Mouse (Mus musculus) left cerebral cortex, adult 8-10 months (tissue): ENCODE results near the gene Rpusd1. TPM values are rescaled to one million over a fixed set of nuclear protein-coding genes. Genes with fewer than 3 reads are reported as not detected.

Experiments used
- DNase-seq, 2 experiments: peaks; one replicate each; pipeline ENCODE4 v3.0.0; 2022; ENCODE audit warnings: low spot score in 2 of 2
- total RNA-seq, 4 experiments: library from RNA; stranded (reverse); gene quantifications; 2 replicates each; pipeline ENCODE4 v1.2.4; 2022

The Rpusd1 gene
- 10 to 100 TPM; 55.9 to 61.2 (median 58.2) TPM for total RNA-seq

- DNase-seq = peak; percentile 90 to 100
These were observed at the start of gene Rpusd1, which contains the start of gene Chtf18 for GRCm38 (mm10) chr17:25727265-25728008. TSS of gene Rpusd1 (plus strand) at chr17:25727670. TSS of gene Chtf18 (minus strand) at chr17:25727419.

GRCm38 (mm10) chr17:25677969-25678368, 49.5 kb upstream of the Rpusd1 start:
- DNase-seq = no peak

DNA sequence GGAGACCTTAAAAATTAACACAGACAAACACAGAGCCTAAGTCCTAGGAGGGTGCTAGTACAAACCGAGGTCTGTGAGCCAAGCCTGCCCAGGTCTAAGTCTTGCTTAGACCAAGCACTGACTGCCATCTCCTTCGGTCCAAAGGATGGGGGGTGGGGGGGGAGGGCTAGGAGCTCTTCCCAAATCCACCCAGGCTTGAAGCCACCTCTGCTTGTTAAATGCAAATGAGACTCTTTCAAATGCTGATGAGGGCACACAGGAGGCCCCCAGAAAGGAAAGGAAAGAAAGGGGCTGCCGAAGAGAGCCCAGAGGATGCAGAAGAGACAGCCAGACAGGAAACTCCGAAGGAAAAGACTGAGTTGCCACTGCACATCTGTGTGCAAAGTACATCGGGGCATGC, 47.7 kb upstream of the Rpusd1 start:
- DNase-seq = no peak

DNA sequence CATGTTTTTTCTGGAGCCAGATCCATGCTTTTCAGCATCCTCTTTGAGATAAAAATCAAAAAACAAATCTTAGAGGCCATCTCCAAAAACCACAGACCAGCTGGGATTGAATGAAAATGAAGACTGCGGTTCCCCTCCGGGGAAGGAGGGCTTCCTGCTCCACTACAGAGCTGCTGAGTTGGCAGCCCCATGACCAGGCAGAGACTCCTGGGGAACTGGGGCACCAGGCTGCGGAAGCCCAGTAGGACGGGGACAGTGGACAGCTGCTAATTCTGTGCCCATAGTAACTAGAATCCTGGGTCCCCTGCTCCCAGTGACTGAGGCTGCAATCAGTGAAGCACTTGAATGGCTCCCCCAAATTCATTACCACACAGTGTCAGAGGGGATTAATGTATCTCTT, 45.8 kb upstream of the Rpusd1 start:
- DNase-seq = no peak

- DNase-seq = no peak
These were observed 41.1 kb upstream of the Rpusd1 start for GRCm38 (mm10) chr17:25686323-25686722.

- DNase-seq = no peak
These were observed 38.5 kb upstream of the Rpusd1 start for GRCm38 (mm10) chr17:25688922-25689321.

DNA sequence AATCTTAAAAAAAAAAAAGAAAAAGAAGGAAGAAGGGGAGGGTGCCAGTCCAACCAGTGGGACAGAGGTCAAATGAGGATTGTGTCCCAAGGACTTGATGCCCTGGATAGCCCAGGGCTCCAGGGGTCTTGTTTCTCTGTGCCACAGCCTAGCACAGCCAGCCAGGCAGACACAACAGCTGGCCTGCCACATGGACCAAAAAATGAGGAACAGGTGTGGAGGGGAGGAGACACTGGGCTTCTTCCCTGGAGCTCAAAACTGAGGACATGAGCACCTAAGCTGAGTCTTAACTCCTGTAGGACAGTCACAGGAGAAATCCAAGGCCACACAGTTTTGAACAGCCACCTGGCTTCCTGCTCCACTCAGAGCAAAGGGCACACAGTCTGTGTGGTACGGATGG, 31.2 kb upstream of the Rpusd1 start:
- DNase-seq = no peak

- DNase-seq = peak in 1 of 2 experiments; percentile 58
These were observed 29.0 kb upstream of the Rpusd1 start for GRCm38 (mm10) chr17:25698446-25698845.

DNA sequence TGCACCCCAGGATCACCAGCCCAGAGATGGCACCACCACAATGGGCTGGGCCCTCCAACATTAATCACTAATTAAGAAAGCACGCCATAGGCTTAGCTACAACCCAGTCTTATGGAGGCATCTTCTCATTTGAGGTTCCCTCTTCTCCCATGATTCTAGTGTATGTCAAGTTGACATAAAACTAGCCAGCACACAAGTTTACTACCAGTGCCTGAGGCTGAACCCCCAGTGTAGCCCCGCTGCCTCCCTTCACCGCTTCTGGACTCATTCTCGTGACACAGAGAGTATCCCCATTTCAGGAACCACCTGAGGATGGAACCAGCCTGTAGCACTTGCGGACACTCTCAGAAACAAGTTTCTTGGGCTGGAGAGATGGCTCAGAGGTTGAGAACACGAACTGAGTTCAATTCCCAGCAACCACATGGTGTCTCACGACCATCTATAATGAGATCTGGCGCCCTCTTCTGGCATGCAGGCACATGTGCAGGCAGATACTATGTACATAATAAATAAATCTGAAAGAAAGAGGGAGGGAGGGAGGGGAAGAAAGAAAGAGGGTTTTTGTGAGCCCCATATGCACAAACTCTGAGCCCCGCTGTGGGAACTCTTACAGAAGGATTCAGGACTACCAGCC, 26.5 kb upstream of the Rpusd1 start:
- DNase-seq = no peak

- DNase-seq = no peak
These were observed 17.5 kb upstream of the Rpusd1 start for GRCm38 (mm10) chr17:25709994-25710393.

GRCm38 (mm10) chr17:25711136-25711535, 16.3 kb upstream of the Rpusd1 start:
- DNase-seq = no peak

GRCm38 (mm10) chr17:25715627-25716026, 11.8 kb upstream of the Rpusd1 start:
- no peak for DNase-seq

GRCm38 (mm10) chr17:25716130-25716529, 11.3 kb upstream of the Rpusd1 start:
- DNase-seq = no peak

DNA sequence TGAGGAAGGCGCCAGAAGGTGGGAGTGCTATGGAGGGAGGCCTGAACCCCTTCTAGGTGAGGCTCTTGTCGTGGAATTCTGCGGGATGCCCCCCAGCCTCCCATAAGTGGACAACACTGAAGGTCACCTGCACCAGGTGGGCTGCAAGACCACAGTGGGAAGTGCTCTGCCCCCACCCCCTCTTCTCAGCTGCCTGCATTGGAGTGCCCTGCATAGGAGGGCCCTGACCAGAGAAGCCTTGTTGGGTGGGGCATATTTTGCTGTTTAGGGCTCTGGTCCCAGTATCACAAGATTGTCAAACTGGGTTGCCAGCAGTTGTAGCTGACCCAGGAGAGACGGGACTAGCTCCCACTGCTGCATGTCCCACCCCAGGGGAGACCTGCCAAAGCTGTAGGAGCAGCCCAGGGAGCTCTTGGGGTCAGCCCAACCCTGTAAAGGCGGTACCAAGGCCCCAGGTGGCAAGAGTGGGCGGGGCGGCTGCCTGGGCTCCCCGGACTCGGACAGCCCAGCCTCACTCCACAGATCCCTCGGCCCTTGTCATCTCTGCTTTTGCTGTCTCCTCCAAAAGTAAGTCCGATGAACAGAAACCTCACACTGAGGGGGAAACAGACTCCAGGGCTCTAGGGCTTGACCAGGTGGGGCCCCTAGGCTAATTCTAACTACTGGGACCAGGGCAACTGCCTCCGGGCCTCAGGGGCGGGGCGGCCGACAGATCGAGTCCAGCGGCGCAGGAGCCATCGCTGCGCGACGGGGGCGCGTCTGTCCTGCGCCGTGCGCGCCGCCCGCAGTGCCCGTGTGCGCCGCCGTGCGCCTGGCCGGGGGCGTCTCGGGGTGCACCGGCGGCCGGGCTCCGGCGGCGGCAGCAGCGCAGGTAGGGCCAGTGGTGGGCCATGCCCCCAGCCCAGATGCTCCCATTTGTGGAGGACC, 10.5 kb upstream of the Rpusd1 start, which contains the start of gene Gng13:
Gene Gng13 (plus strand): TSS at position 461 of the 927 bp plus-strand sequence.
- DNase-seq = peak in 1 of 2 experiments; percentile 26

GRCm38 (mm10) chr17:25717691-25718090, 9.8 kb upstream of the Rpusd1 start:
- DNase-seq = no peak

GRCm38 (mm10) chr17:25721476-25721875, 6.0 kb upstream of the Rpusd1 start:
- no peak for DNase-seq

DNA sequence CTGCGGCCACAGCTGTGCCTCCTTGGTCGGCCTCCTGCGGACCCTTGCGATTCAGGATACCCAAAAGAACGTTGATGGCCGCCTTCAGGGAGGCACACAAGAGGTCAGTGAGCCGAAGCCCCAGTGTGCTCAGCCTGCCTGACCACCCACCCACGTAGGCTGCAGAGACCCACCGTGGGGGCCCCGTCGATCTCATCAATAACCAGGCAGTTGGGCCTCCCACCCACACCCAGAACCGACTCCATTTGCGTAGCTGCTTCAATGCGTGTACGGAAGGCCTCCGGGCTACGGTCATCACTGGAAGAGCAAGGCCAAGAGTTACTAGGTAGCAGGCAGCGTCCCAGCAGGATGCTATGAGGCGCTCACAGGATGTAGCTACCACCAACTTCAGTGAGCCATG, 4.0 kb upstream of the Rpusd1 start:
- no peak for DNase-seq

DNA sequence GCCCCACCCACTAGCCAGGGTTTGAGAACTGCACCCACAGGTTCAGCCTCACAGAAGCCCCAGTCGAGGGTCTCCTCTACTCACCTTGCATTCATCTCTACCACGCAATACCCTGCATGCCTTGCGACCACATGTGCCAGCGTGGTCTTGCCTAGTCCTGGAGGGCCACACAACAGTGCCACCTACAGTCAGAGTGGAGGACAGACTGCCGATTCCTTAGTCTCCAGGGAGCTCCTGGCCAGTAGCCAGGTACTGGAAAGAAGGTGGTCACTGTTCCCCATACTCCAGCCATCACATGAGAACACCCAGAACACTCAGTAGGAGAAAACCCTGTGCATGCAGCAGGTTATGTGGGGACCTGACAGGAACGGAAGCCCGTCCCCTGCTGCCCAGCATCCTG, 3.6 kb upstream of the Rpusd1 start:
- DNase-seq = no peak

GRCm38 (mm10) chr17:25725264-25725663, 2.2 kb upstream of the Rpusd1 start:
- DNase-seq = no peak

- DNase-seq = no peak
These were observed 470 bp downstream of the Rpusd1 start for GRCm38 (mm10) chr17:25728009-25728270.

DNA sequence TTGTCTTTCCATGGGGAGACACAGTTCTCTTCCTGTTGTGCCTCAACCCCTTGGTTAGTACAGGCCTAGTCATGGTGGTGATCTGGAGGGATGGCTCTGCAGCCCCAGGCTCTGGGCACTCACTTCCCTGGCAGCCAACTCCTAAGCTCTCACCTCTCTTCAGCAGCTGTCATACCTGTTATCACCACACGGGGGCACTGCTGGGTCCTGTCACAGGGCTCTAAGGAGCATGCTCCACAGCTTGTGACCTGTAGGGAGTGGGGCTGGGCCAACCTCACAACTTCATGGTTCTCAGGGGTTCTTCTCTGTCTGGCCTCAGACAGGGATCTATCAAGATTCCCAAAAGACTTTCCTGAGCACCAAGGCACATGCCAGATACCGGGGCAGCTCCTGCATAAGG, 4.6 kb downstream of the Rpusd1 start:
- peak; percentile 73 to 88 for DNase-seq

GRCm38 (mm10) chr17:25735246-25735645, 7.8 kb downstream of the Rpusd1 start:
- DNase-seq = no peak
